Mouse (Mus musculus): Measurements from ENCODE around the gene Tfam. TPM values are rescaled to one million over a fixed set of nuclear protein-coding genes. Genes with fewer than 3 reads are reported as not detected.
A peak's percentile ranks its signal among the peaks of the same experiment; 100 is the strongest.

Gene Tfam
- polyA plus RNA-seq, 1 experiment from 2014 or later = 82.9 TPM

- peaks cover 7% of the 10 kb centered on the region for H3K4me1 ChIP-seq
- no peak overlapping the region for H3K27ac ChIP-seq
- peaks cover 12% of the 10 kb centered on the region for H3K36me3 ChIP-seq
- no peak overlapping the region for H3K4me3 ChIP-seq (replicated peaks)
- no peaks in the 10 kb centered on the region for H3K9me3 ChIP-seq (replicated peaks)
- no peak overlapping the region for H3K9ac ChIP-seq
- no peaks in the 10 kb centered on the region for H3K27me3 ChIP-seq
- peak; percentile 68 for ATAC-seq (replicated peaks; ENCODE audit: low FRiP score)
- 12% methylated on average over 8 of the region's 8 CpGs for WGBS
- H3K4me2 ChIP-seq = no peak overlapping the region; the same call in 1 of the 2 replicates
These were observed 19.7 kb downstream of the Tfam start for GRCm38 (mm10) chr10:71218228-71218892.

DNA sequence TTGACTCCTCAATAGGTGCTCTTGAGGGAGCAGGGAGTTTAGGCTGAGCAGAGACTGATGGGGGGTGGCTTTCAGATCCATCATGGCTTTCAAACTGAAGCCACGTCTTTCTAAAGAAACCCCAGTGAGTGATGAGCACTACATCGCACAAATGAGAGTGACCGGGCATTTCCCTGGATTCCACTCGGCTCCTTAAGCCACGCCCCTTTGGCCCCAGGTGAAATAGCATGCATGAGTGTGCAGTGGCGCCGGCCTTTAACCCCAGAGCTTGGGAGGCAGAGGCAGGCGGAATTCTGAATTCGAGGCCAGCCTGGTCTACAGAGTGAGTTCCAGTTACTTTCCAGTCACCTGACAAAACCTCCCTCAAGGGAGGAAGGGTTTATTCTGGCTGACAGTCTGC lies 22.1 kb downstream of the Tfam start:
- Histone ChIP-seq H3K9ac (no peak overlapping the region), H3K9me3 (replicated peaks) (no peaks in the 10 kb centered on the region), H3K4me2 (no peak overlapping the region), H3K36me3 (no peaks in the 10 kb centered on the region), H3K27me3 (no peaks in the 10 kb centered on the region), H3K4me1 (peaks cover 7% of the 10 kb centered on the region), H3K4me3 (replicated peaks) (no peak overlapping the region), H3K27ac (no peak overlapping the region)
- ATAC-seq (replicated peaks; ENCODE audit: low FRiP score) = no peak
- 83% methylated on average over 9 of the region's 9 CpGs for WGBS

GRCm38 (mm10) chr10:71201512-71201911 lies 36.6 kb downstream of the Tfam start:
- Histone ChIP-seq H3K4me3 (replicated peaks) (no peak overlapping the region), H3K27me3 (no peaks in the 10 kb centered on the region), H3K4me1 (peaks cover 19% of the 10 kb centered on the region), H3K9ac (no peak overlapping the region), H3K36me3 (no peaks in the 10 kb centered on the region), H3K27ac (no peak overlapping the region), H3K4me2 (no peak overlapping the region), H3K9me3 (replicated peaks) (no peaks in the 10 kb centered on the region)
- ATAC-seq (replicated peaks; ENCODE audit: low FRiP score) = no peak
- 100% methylated on average over 2 of the region's 2 CpGs for WGBS

DNA sequence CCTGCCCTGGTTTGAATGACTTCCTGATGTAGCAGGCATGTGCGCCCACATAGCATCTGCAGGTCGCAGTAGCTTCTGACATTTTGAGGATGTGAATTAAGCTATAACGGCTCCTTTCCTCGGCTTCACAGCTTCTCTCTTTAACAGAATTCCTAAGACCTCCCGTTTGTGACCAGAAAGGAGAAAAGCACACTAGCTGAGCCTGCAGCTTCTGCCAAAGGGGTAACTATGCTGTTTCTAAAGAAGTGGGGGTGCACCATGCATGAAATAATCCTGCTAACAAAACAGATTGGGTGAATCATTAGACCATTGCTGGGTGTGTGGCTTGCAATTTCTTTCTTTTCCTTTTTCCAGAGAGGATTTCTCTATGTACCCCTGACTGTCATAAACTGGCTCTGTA lies 37.1 kb downstream of the Tfam start:
- 64% methylated on average over 5 of the region's 5 CpGs for WGBS
- no peaks in the 10 kb centered on the region for H3K27me3 ChIP-seq
- no peak overlapping the region for H3K4me3 ChIP-seq (replicated peaks)
- no peak for ATAC-seq (replicated peaks; ENCODE audit: low FRiP score)
- H3K4me1 ChIP-seq = peaks cover 24% of the 10 kb centered on the region
- H3K4me2 ChIP-seq = no peak overlapping the region
- H3K36me3 ChIP-seq = no peaks in the 10 kb centered on the region
- no peak overlapping the region for H3K9ac ChIP-seq
- no peak overlapping the region for H3K27ac ChIP-seq
- H3K9me3 ChIP-seq (replicated peaks) = no peaks in the 10 kb centered on the region

DNA sequence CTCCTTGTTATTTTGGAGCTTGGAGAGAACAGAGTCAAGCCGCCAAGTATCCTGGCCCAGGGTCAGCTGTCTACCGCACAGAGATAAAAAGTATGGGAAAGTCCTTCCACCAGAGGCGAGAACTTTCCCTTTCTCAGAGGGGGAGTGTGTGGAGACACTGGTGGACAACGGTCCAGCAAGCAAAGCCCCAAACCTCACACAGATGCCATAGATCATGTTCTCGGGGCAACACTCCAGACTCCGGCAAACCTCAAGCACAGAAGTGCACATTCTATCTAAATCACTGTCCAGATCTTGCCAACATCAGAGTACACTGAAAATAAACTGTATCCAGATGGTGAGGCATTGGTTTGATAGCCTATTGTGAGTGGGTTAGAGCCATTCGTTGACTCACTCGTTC lies 39.4 kb downstream of the Tfam start:
- H3K4me3 ChIP-seq (replicated peaks) = no peak overlapping the region
- WGBS = 58% methylated on average over 8 of the region's 8 CpGs
- H3K9ac ChIP-seq = no peak overlapping the region
- peaks cover 32% of the 10 kb centered on the region for H3K4me1 ChIP-seq
- H3K4me2 ChIP-seq = no peak overlapping the region
- no peaks in the 10 kb centered on the region for H3K27me3 ChIP-seq
- ATAC-seq (replicated peaks; ENCODE audit: low FRiP score) = 0 out of 2 replicates have a peak, but pooled peaks have one; percentile 45
- peak overlapping the region; percentile 46 for H3K27ac ChIP-seq
- no peaks in the 10 kb centered on the region for H3K36me3 ChIP-seq
- H3K9me3 ChIP-seq (replicated peaks) = no peaks in the 10 kb centered on the region

DNA sequence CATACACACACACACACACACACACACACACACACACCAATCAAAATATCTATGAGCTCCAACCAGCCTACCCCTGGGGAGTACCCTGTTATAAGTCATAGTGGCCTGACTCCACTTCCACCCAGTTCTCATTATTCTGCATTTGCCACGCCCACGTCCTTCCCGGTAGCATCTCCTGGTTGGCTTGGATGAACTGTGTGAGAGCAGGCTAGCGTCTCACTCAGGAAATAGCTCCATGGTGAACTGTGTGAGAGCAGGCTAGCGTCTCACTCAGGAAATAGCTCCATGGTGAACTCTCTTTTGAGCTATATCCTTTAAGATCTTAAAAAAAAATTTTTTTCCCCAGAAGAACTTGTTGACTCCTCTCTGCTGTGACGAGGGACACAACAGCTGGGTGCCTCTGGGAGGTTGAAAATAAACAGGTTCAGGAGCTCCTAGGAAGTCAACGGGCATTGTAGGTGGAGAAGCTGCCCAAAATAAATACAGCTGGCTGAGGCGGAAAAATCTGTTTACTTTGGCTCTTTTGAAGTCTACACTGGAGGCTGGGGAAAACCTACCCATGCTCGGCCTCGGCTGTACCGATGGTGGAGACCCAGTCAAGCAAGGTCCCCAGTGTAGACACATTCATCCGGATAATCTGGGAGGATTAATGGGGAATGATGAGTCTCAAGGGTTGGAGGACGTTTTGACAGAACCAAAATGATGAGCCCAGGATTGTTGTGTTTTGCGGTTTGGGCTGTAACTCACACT lies 40.9 kb downstream of the Tfam start:
- H3K27me3 ChIP-seq = no peaks in the 10 kb centered on the region
- H3K4me1 ChIP-seq = peaks cover 41% of the 10 kb centered on the region
- WGBS = 41% methylated on average over 14 of the region's 14 CpGs
- H3K4me3 ChIP-seq (replicated peaks) = no peak overlapping the region
- H3K27ac ChIP-seq = peak overlapping the region; percentile 59
- ATAC-seq (replicated peaks; ENCODE audit: low FRiP score) = peak; percentile 55; the same call in 1 of the 2 replicates
- H3K4me2 ChIP-seq = no peak overlapping the region
- no peaks in the 10 kb centered on the region for H3K36me3 ChIP-seq
- no peak overlapping the region for H3K9ac ChIP-seq
- no peaks in the 10 kb centered on the region for H3K9me3 ChIP-seq (replicated peaks)

DNA sequence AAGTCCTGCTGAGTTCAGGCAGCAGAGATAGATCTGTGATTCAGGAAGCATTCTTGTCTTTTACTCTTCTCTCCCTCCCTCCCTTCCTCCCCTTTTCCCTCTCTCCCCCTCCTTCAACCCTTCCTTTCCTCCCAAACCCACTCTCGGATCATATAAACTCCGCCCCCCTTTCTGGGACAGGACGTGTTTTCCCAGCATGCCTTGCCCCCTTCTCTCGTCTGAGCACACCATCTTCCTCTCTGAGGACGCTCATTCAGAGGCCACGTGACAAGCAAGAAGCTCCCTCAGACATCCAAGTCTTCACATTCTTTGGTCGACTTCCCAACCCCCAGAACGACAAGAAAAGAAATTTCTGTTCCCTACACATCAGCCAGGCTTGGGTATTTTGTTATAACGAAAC lies 42.6 kb downstream of the Tfam start:
- no peaks in the 10 kb centered on the region for H3K27me3 ChIP-seq
- no peak for ATAC-seq (replicated peaks; ENCODE audit: low FRiP score)
- H3K9me3 ChIP-seq (replicated peaks) = no peaks in the 10 kb centered on the region
- peaks cover 34% of the 10 kb centered on the region for H3K4me1 ChIP-seq
- H3K9ac ChIP-seq = no peak overlapping the region
- H3K36me3 ChIP-seq = no peaks in the 10 kb centered on the region
- H3K27ac ChIP-seq = no peak overlapping the region
- no peak overlapping the region for H3K4me2 ChIP-seq
- H3K4me3 ChIP-seq (replicated peaks) = no peak overlapping the region
- WGBS = 51% methylated on average over 9 of the region's 9 CpGs

GRCm38 (mm10) chr10:71194713-71195112 lies 43.4 kb downstream of the Tfam start:
- no peak overlapping the region for H3K9ac ChIP-seq
- H3K4me3 ChIP-seq (replicated peaks) = no peak overlapping the region
- no peak for ATAC-seq (replicated peaks; ENCODE audit: low FRiP score)
- H3K4me1 ChIP-seq = peaks cover 34% of the 10 kb centered on the region
- no peaks in the 10 kb centered on the region for H3K9me3 ChIP-seq (replicated peaks)
- H3K27ac ChIP-seq = no peak overlapping the region
- no peaks in the 10 kb centered on the region for H3K27me3 ChIP-seq
- WGBS = 81% methylated on average over 7 of the region's 7 CpGs
- H3K4me2 ChIP-seq = no peak overlapping the region
- no peaks in the 10 kb centered on the region for H3K36me3 ChIP-seq

- no peak overlapping the region for H3K9ac ChIP-seq
- no peak overlapping the region for H3K4me2 ChIP-seq
- H3K27ac ChIP-seq = peak overlapping the region; percentile 60; the same call in 1 of the 2 replicates
- no peaks in the 10 kb centered on the region for H3K36me3 ChIP-seq
- ATAC-seq (replicated peaks; ENCODE audit: low FRiP score) = no peak
- H3K4me1 ChIP-seq = peaks cover 34% of the 10 kb centered on the region
- H3K4me3 ChIP-seq (replicated peaks) = no peak overlapping the region
- no peaks in the 10 kb centered on the region for H3K27me3 ChIP-seq
- WGBS = 65% methylated on average over 7 of the region's 7 CpGs
- H3K9me3 ChIP-seq (replicated peaks) = no peaks in the 10 kb centered on the region
These were observed 44.8 kb downstream of the Tfam start for GRCm38 (mm10) chr10:71193319-71193718.

GRCm38 (mm10) chr10:71192886-71193285 lies 45.2 kb downstream of the Tfam start:
- peaks cover 29% of the 10 kb centered on the region for H3K4me1 ChIP-seq
- no peak overlapping the region for H3K4me2 ChIP-seq
- H3K4me3 ChIP-seq (replicated peaks) = no peak overlapping the region
- H3K27me3 ChIP-seq = no peaks in the 10 kb centered on the region
- WGBS = 63% methylated on average over 11 of the region's 11 CpGs
- H3K36me3 ChIP-seq = no peaks in the 10 kb centered on the region
- no peak overlapping the region for H3K9ac ChIP-seq
- no peak for ATAC-seq (replicated peaks; ENCODE audit: low FRiP score)
- H3K9me3 ChIP-seq (replicated peaks) = no peaks in the 10 kb centered on the region
- H3K27ac ChIP-seq = peak overlapping the region; percentile 60

DNA sequence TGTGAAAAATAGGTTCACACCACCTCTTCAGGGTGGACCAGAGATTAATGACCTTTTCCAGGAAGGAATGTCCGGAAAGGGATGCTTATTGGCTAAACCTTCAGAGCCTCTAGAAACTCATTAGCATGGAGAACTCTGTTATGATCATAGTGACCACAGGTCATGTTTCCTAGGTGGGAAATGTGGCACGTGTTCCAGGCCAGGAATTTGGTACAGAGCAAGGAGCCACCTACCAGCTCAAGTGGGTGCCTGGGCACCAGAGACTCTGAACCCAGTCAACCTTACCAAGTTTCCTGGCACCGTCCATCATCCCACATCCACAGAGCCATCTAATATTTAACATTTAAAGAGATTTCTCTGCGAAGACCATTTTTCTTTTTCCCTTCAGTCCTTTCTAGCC lies 49.4 kb downstream of the Tfam start:
- 83% methylated on average over 4 of the region's 4 CpGs for WGBS
- H3K36me3 ChIP-seq = no peaks in the 10 kb centered on the region
- no peak overlapping the region for H3K4me3 ChIP-seq (replicated peaks)
- peaks cover 8% of the 10 kb centered on the region for H3K4me1 ChIP-seq
- H3K9ac ChIP-seq = no peak overlapping the region
- H3K9me3 ChIP-seq (replicated peaks) = no peaks in the 10 kb centered on the region
- H3K27ac ChIP-seq = no peak overlapping the region
- H3K27me3 ChIP-seq = no peaks in the 10 kb centered on the region
- no peak for ATAC-seq (replicated peaks; ENCODE audit: low FRiP score)
- no peak overlapping the region for H3K4me2 ChIP-seq

GRCm38 (mm10) chr10:71185059-71185458 lies 53.0 kb downstream of the Tfam start:
- H3K4me3 ChIP-seq (replicated peaks) = no peak overlapping the region
- no peaks in the 10 kb centered on the region for H3K36me3 ChIP-seq
- no peak overlapping the region for H3K4me2 ChIP-seq
- no peak overlapping the region for H3K9ac ChIP-seq
- H3K27me3 ChIP-seq = no peaks in the 10 kb centered on the region
- H3K27ac ChIP-seq = no peak overlapping the region
- WGBS = 82% methylated on average over 7 of the region's 7 CpGs
- ATAC-seq (replicated peaks; ENCODE audit: low FRiP score) = no peak
- H3K9me3 ChIP-seq (replicated peaks) = no peaks in the 10 kb centered on the region
- 0 out of 2 replicates have a peak, but pooled peaks cover 5% of the 10 kb centered on the region for H3K4me1 ChIP-seq
